Mouse (Mus musculus) bone marrow macrophage, adult 2 months (primary cell): ENCODE results near the gene Zc2hc1c. TPM values are rescaled to one million over a fixed set of nuclear protein-coding genes. Genes with fewer than 3 reads are reported as not detected.
"Not testable (repeated sequence)": the region's sequence is repeated elsewhere in the genome, so short reads cannot be mapped to it uniquely, and the experiment has no call there.

ENCODE experiments used
- H3K27ac ChIP-seq: 2 replicates; pipeline ENCODE4 v1.5.1; 2012; ENCODE audit warnings: low read depth, low read length; ENCODE audit not compliant: insufficient read depth
- H3K4me1 ChIP-seq: 2 replicates; pipeline ENCODE4 v1.6.1; 2012; ENCODE audit warnings: low read length; ENCODE audit not compliant: control insufficient read depth, insufficient read depth
- H3K4me3 ChIP-seq: 2 replicates; pipeline ENCODE4 v1.5.1; 2012; ENCODE audit warnings: mild to moderate bottlenecking, low read length, moderate library complexity; ENCODE audit not compliant: insufficient read depth
- CTCF ChIP-seq: IDR thresholded peaks from 2 replicates; pipeline ENCODE4 v1.5.1; 2012; ENCODE audit warnings: low read depth, mild to moderate bottlenecking, low read length, moderate library complexity
- POLR2A ChIP-seq: IDR thresholded peaks from 2 replicates; pipeline ENCODE4 v1.6.1; 2012; ENCODE audit warnings: mild to moderate bottlenecking, low read depth, low read length, borderline replicate concordance
- polyA plus RNA-seq: library from polyadenylated mRNA; stranded (reverse); fragments of >200 nt; gene quantifications from 2 replicates; pipeline ENCODE4 v1.2.4, GENCODE M21; 2012; ENCODE audit not compliant: missing spikeins, insufficient read depth, insufficient read length

The Zc2hc1c gene
- polyA plus RNA-seq, 1 experiment = not detected

DNA sequence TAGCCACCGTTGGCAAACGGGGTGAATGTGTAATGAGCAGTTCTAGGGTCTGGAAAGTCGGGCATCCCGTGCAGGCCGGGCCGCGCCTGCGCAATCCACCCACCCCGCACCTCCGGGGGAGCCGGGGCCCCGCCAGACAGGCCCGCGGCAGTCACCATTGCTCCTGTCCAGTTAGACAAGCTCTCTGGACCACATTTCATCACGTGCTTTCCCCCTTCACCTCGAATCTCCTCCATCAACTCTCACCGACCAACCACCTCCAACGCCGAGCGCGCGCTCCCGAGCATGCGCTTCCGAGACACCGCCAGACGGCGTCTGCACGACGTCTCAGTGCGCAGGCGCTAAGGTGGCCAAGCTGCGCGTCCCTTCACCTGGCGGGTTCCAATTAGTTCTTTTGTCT lies 18.1 kb upstream of the Zc2hc1c start, which contains the start of gene Mlh3:
Gene Mlh3, minus strand, starts transcription at position 281 of the 400 bp plus-strand sequence.
- Histone ChIP-seq H3K27ac (no peak within 1 kb of the TSS), H3K4me1 (peaks cover 8% of the 10 kb centered on the region), H3K4me3 (peak within 1 kb of the TSS; percentile 64)
- TF ChIP-seq POLR2A (no peak), CTCF (no peak)

DNA sequence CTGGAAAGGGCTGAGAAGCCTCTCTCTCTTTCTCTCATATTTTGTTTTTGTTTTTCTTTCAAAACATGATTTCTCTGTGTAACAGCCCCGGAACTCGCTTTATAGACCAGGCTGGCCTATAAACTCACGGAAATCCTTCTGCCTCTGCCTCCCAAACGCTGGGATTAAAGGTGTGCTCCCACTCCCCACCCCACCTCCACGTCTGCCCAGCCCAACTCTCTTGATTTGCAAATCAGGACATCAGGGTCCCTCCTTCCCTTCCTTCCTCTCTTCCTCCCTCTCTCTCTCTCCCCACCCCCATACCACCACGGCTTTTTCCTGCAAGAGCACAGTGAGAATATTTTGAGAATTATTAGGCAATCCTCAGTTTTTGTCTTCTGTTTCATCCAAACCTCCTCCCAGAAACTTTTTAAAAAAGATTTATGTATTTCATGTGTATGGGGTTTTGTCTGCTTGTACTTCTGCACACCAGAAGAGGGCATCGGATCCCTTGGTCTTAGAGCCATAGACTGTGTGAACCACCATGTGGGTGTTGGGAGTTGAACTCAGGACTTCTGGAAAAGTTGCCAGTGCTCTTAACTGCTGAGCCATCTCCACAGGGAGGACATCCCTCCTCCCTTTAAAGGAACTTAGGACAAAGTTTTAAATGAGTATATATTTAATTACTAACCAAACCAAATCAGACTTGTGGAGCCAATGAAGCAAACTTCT lies 17.1 kb upstream of the Zc2hc1c start:
- no peak overlapping the region for H3K27ac ChIP-seq
- H3K4me3 ChIP-seq = no peak overlapping the region
- H3K4me1 ChIP-seq = peaks cover 8% of the 10 kb centered on the region
- no peak for TF ChIP-seq POLR2A
- no peak for TF ChIP-seq CTCF

DNA sequence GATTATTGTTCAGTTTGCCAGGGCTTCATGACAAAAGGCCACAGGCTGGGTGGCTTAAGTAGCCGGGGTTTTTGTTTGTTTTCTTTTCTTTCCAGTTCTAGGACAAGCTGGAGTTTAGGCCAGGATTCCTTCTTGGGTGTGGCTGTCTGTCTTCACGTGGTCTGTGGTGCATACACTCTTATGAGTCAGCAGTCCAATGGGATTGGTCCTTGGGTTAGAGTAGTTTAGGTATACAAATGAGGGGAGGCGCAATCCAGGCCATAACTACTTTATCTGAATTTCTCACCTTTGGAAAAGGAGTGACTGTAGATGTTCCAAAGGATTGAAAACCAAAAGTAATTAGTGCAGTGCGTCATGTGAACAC lies 16.6 kb upstream of the Zc2hc1c start:
- TF ChIP-seq POLR2A = no peak
- no peak for TF ChIP-seq CTCF
- Histone ChIP-seq H3K27ac (no peak overlapping the region), H3K4me1 (peaks cover 8% of the 10 kb centered on the region), H3K4me3 (no peak overlapping the region)

DNA sequence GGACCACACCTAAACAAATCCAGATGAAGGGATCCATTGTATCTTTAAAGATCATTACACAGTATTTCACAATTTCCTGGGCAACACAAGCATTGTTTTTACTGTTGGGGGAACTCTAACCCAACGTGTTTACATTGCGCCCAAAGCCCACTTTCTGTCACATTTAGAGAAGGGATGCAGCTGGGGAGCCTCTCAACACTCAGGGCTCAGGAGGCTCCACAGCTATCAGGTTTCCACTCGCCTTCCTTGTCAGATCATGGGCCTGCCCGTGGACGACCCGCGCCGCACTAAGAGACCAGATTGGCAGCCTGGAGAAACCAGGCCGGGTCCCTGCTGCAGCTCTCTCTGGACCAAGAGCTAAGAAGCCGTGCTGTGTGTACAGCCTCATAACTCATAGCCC lies 14.9 kb upstream of the Zc2hc1c start:
- TF ChIP-seq CTCF (no peak), POLR2A (no peak)
- Histone ChIP-seq H3K4me3 (no peak overlapping the region), H3K27ac (no peak overlapping the region), H3K4me1 (peaks cover 8% of the 10 kb centered on the region)

DNA sequence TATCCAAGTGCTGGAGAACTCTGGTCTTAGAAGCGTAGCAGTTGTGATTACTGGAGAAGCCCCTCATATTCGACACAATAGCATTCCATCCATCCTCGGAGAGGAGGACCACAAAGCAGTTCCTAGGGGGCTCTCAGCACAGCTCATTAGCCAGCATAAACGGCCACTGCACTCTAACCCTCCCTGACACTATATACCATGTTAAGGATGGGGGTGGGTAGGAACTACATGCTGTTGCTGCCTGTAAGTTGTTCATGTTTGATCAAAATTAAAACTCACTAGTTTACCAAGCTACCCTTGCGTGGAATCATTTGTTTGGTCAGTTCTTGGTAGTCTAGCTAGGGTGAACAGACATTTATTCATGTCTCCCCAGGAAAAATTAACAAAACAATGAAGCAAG lies 12.1 kb upstream of the Zc2hc1c start:
- Histone ChIP-seq H3K4me3 (no peak overlapping the region), H3K27ac (no peak overlapping the region), H3K4me1 (peaks cover 8% of the 10 kb centered on the region)
- TF ChIP-seq CTCF (no peak), POLR2A (no peak)

DNA sequence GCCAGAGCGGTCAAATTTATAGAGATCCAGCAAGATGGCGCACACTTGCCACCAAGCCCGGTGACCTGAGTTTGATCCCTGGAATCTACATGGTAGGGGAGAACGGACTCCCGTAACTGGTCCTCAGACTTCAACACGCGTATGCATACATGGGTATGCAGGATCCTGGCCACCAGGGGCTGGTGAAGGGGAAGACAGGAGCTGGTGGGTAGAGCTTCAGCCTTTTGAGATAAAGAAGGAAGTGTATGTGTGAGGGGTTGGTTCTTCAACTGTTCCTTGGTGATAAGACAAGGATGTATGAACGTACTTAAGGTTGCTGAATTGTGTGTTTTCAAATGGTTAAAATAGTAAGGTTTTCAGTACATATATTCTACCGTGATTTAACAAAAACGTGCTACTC lies 9.5 kb upstream of the Zc2hc1c start:
- TF ChIP-seq POLR2A = no peak
- TF ChIP-seq CTCF = no peak
- Histone ChIP-seq H3K4me1 (peaks cover 5% of the 10 kb centered on the region), H3K4me3 (no peak overlapping the region), H3K27ac (no peak overlapping the region)

DNA sequence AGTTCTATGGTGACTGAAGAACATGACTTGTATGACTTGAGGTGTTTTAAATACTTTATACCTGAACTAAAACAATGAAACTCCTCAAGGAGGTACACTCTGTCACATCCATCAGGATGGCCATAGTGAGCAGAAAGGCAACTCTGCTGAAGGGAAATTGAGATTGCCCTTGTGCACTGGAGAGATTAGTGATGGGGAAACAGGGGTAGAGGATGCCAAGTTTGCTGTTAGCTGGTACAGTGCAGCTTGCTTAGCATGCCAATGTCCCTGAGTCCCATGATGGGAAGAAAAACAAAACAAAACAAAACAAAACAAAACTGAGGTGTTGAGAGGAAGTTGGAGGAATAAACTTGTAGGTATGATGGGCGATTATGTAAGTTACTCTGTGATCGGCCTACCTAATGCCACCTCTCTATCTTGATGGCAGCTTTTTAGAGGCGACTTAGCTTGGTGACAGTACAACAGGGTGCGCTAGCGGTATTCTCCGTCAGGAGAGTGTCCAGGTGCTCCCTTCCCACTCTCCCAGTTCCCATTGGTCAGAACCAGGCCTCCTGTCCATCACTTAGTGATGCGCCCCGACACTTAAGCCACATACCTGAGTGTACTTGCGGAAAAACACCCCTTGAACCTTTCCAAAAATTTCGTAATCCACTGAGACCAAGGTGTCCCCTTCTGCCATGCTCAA lies 8.9 kb upstream of the Zc2hc1c start:
- H3K27ac ChIP-seq = no peak overlapping the region
- H3K4me1 ChIP-seq = peaks cover 7% of the 10 kb centered on the region
- peak overlapping the region; percentile 75 for H3K4me3 ChIP-seq
- TF ChIP-seq CTCF (no peak; the same call in 1 of the 2 replicates), POLR2A (no peak)

DNA sequence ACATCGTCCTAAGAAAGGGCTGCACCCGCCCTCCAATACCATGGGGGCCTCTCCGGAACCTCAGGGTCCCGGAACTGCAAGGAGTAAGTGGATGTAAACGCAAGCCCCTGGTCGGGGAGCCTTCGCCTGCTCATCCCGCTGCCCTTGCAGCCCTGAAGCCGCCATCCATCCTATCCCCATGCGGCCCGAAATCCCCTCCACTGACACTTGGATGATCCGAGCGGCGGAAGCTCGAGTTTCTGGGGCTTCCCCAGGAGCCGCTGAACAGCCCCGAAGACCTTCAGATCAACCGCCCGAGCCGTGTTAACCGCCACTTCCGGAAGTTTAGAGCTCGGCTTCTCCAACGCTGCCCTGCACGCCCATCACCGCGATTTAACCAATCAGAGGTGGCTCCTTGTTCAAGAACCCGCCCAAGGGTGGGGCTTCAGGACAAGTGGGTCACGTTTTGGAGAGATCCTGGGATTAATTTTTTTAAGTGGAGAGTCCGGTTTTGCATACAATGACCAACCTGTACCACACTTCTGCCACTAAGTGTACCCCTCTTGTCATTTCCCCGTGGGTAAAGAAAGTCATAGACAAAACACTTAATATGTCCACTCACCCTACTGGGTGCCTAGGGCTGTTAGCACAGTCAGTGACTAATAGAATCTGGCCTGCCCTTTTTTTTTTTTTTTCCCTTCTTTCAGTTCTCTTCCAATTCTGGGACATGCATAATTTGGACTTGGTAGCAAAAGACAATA lies 8.1 kb upstream of the Zc2hc1c start:
- peak overlapping the region; percentile 35; the same call in 1 of the 2 replicates for H3K27ac ChIP-seq
- H3K4me1 ChIP-seq = peaks cover 10% of the 10 kb centered on the region
- TF ChIP-seq POLR2A = no peak
- no peak; the same call in 1 of the 2 replicates for TF ChIP-seq CTCF
- peak overlapping the region; percentile 75 for H3K4me3 ChIP-seq

DNA sequence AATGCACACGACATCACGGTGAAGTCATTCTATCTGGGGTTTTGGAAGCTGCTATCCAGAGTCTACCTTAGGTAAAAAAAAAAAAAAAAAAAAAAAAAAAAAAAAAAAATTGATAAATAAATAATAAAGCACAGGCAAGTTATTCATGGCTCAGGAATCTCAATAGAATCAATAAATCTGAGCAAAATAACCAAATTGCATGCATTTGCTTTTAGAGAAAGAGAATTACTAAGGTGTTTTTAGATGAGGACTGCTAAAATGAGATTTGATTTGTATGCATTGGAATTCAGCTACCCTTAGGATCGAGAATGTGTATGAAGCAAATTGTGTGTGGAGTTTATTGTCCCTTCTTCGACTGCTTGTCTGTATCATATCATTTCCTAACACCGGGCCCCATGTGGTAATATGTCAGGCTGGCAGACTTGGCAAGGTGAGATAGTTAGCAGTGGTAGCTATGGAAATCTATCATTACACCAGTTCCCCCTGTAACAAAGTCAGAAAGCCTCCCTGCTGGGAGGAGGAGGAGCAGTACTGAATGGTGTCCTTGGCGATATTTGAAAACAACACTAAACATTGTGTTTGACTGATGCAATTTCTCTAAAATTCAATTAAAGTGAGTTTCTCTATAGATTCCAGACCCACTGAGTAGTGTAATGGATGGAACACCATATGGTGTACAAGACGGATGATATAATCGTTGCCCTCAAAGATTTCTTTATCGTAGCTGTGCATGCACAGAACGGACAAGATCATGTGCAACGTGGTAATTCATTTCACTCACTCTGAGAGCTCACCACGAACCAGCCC lies 7.3 kb upstream of the Zc2hc1c start:
- Histone ChIP-seq H3K4me1 (peaks cover 10% of the 10 kb centered on the region), H3K27ac (no peak overlapping the region), H3K4me3 (peak overlapping the region; percentile 75; the same call in 1 of the 2 replicates)
- TF ChIP-seq CTCF = no peak
- no peak for TF ChIP-seq POLR2A

DNA sequence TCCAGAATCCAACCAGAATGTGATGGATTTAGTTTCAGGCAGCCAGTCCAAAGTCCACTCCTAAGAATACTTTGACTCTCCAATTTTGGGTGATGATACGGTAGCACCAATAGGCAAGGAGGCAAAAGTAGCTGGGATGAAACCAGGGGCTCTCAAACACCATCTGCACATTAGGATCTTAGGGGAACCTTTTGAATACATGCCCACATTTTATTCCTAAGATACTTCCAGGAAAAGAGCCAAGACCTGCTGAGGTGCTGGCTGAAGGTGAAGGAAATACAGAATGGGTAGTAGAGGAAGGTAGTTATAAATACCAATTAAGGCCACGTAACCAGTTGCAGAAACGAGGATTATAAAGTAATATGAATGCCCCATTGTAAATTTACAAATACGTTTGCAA lies 6.6 kb upstream of the Zc2hc1c start:
- peaks cover 10% of the 10 kb centered on the region for H3K4me1 ChIP-seq
- H3K4me3 ChIP-seq, H3K27ac ChIP-seq: not testable (repeated sequence)
